Mouse (Mus musculus): ENCODE measurements around the gene Pcdh19. TPM values are rescaled to one million over a fixed set of nuclear protein-coding genes. Genes with fewer than 3 reads are reported as not detected.

Pcdh19 gene
- polyA plus RNA-seq, 1 experiment from 2014 or later = 0.28 TPM

- no peaks in the 10 kb centered on the region for H3K4me1 ChIP-seq (ENCODE audit: insufficient read depth)
- peak; percentile 88 for ATAC-seq
- WGBS (ENCODE audit: insufficient replicate concordance) = 59% methylated on average over 3 of the region's 3 CpGs
Measured at GRCm38 (mm10) chrX:133650379-133650778, 38.4 kb downstream of the Pcdh19 start.

GRCm38 (mm10) chrX:133647809-133648208 lies 41.0 kb downstream of the Pcdh19 start:
- Histone ChIP-seq H3K36me3 (replicated peaks; ENCODE audit: insufficient read depth, low read length) (no peaks in the 10 kb centered on the region), H3K4me3 (ENCODE audit: low read depth, low read length) (no peak overlapping the region), H3K4me1 (ENCODE audit: insufficient read depth) (no peaks in the 10 kb centered on the region), H3K27me3 (ENCODE audit: insufficient read depth, low read length) (no peaks in the 10 kb centered on the region), H3K4me2 (ENCODE audit: low read depth, low read length) (no peak overlapping the region), H3K9me3 (ENCODE audit: low read length) (no peaks in the 10 kb centered on the region), H3K9ac (replicated peaks) (no peak overlapping the region), H3K27ac (ENCODE audit: low read depth) (no peak overlapping the region)
- ATAC-seq (no peak), DNase-seq (no peak)
- 69% methylated on average over 2 of the region's 2 CpGs for WGBS (ENCODE audit: insufficient replicate concordance)
- no peak for TF ChIP-seq EP300 (IDR thresholded peaks at IDR 0.05; ENCODE audit: low read depth)
- TF ChIP-seq CTCF (IDR thresholded peaks at IDR 0.05; ENCODE audit: low read depth) = no peak

More at GRCm38 (mm10) chrX:133650379-133650778, 38.4 kb downstream of the Pcdh19 start:
- Histone ChIP-seq H3K27me3 (ENCODE audit: insufficient read depth, low read length) (no peaks in the 10 kb centered on the region), H3K27ac (ENCODE audit: low read depth) (no peak overlapping the region), H3K36me3 (replicated peaks; ENCODE audit: insufficient read depth, low read length) (no peaks in the 10 kb centered on the region), H3K9me3 (ENCODE audit: low read length) (no peaks in the 10 kb centered on the region), H3K4me3 (ENCODE audit: low read depth, low read length) (no peak overlapping the region), H3K4me2 (ENCODE audit: low read depth, low read length) (no peak overlapping the region), H3K9ac (replicated peaks) (no peak overlapping the region)
- no peak for TF ChIP-seq EP300 (IDR thresholded peaks at IDR 0.05; ENCODE audit: low read depth)
- no peak for DNase-seq

- Histone ChIP-seq H3K4me3 (ENCODE audit: low read depth, low read length) (no peak overlapping the region), H3K36me3 (replicated peaks; ENCODE audit: insufficient read depth, low read length) (no peaks in the 10 kb centered on the region), H3K27me3 (ENCODE audit: insufficient read depth, low read length) (no peaks in the 10 kb centered on the region), H3K4me2 (ENCODE audit: low read depth, low read length) (no peak overlapping the region), H3K9ac (replicated peaks) (no peak overlapping the region), H3K9me3 (ENCODE audit: low read length) (no peaks in the 10 kb centered on the region), H3K27ac (ENCODE audit: low read depth) (no peak overlapping the region), H3K4me1 (ENCODE audit: insufficient read depth) (no peaks in the 10 kb centered on the region)
- ATAC-seq = no peak
- TF ChIP-seq CTCF (IDR thresholded peaks at IDR 0.05; ENCODE audit: low read depth) (no peak), EP300 (IDR thresholded peaks at IDR 0.05; ENCODE audit: low read depth) (no peak)
- no peak for DNase-seq
Measured at GRCm38 (mm10) chrX:133639445-133639844, 49.3 kb downstream of the Pcdh19 start.

- Histone ChIP-seq H3K4me1 (ENCODE audit: insufficient read depth) (no peaks in the 10 kb centered on the region), H3K27ac (ENCODE audit: low read depth) (no peak overlapping the region), H3K9me3 (ENCODE audit: low read length) (no peaks in the 10 kb centered on the region), H3K4me2 (ENCODE audit: low read depth, low read length) (no peak overlapping the region), H3K4me3 (ENCODE audit: low read depth, low read length) (no peak overlapping the region), H3K36me3 (replicated peaks; ENCODE audit: insufficient read depth, low read length) (no peaks in the 10 kb centered on the region), H3K9ac (replicated peaks) (no peak overlapping the region), H3K27me3 (ENCODE audit: insufficient read depth, low read length) (no peaks in the 10 kb centered on the region)
- TF ChIP-seq EP300 (IDR thresholded peaks at IDR 0.05; ENCODE audit: low read depth) = no peak
- no peak for TF ChIP-seq CTCF (IDR thresholded peaks at IDR 0.05; ENCODE audit: low read depth)
- 68% methylated on average over 8 of the region's 8 CpGs for WGBS (ENCODE audit: insufficient replicate concordance)
- DNase-seq = no peak
- no peak for ATAC-seq
Measured at GRCm38 (mm10) chrX:133629538-133629937, 59.2 kb downstream of the Pcdh19 start.

GRCm38 (mm10) chrX:133618222-133618621 lies 70.6 kb downstream of the Pcdh19 start:
- no peak for DNase-seq
- no peaks in the 10 kb centered on the region for H3K9me3 ChIP-seq (ENCODE audit: low read length)
- no peak for ATAC-seq
- H3K36me3 ChIP-seq (replicated peaks; ENCODE audit: insufficient read depth, low read length) = no peaks in the 10 kb centered on the region
- no peaks in the 10 kb centered on the region for H3K4me1 ChIP-seq (ENCODE audit: insufficient read depth)
- 11% methylated on average over 1 of the region's 1 CpGs for WGBS (ENCODE audit: insufficient replicate concordance)
- TF ChIP-seq CTCF (IDR thresholded peaks at IDR 0.05; ENCODE audit: low read depth) (no peak), EP300 (IDR thresholded peaks at IDR 0.05; ENCODE audit: low read depth) (no peak)
- no peak overlapping the region for H3K4me2 ChIP-seq (ENCODE audit: low read depth, low read length)
- H3K9ac ChIP-seq (replicated peaks) = no peak overlapping the region
- H3K27me3 ChIP-seq (ENCODE audit: insufficient read depth, low read length) = no peaks in the 10 kb centered on the region
- H3K27ac ChIP-seq (ENCODE audit: low read depth) = no peak overlapping the region
- H3K4me3 ChIP-seq (ENCODE audit: low read depth, low read length) = no peak overlapping the region

- Histone ChIP-seq H3K4me2 (ENCODE audit: low read depth, low read length) (no peak overlapping the region), H3K9me3 (ENCODE audit: low read length) (no peaks in the 10 kb centered on the region), H3K4me3 (ENCODE audit: low read depth, low read length) (no peak overlapping the region), H3K4me1 (ENCODE audit: insufficient read depth) (no peaks in the 10 kb centered on the region), H3K36me3 (replicated peaks; ENCODE audit: insufficient read depth, low read length) (no peaks in the 10 kb centered on the region), H3K27me3 (ENCODE audit: insufficient read depth, low read length) (no peaks in the 10 kb centered on the region), H3K9ac (replicated peaks) (no peak overlapping the region), H3K27ac (ENCODE audit: low read depth) (no peak overlapping the region)
- no peak for ATAC-seq
- TF ChIP-seq EP300 (IDR thresholded peaks at IDR 0.05; ENCODE audit: low read depth) (no peak), CTCF (IDR thresholded peaks at IDR 0.05; ENCODE audit: low read depth) (no peak)
- 59% methylated on average over 4 of the region's 4 CpGs for WGBS (ENCODE audit: insufficient replicate concordance)
- DNase-seq = no peak
Measured at GRCm38 (mm10) chrX:133605828-133606227, 83.0 kb downstream of the Pcdh19 start.

- H3K27ac ChIP-seq (ENCODE audit: low read depth) = no peak overlapping the region
- TF ChIP-seq CTCF (IDR thresholded peaks at IDR 0.05; ENCODE audit: low read depth) = no peak
- TF ChIP-seq EP300 (IDR thresholded peaks at IDR 0.05; ENCODE audit: low read depth) = no peak
- no peaks in the 10 kb centered on the region for H3K27me3 ChIP-seq (ENCODE audit: insufficient read depth, low read length)
- no peaks in the 10 kb centered on the region for H3K4me1 ChIP-seq (ENCODE audit: insufficient read depth)
- ATAC-seq (no peak), DNase-seq (no peak)
- no peaks in the 10 kb centered on the region for H3K36me3 ChIP-seq (replicated peaks; ENCODE audit: insufficient read depth, low read length)
- 54% methylated on average over 4 of the region's 4 CpGs for WGBS (ENCODE audit: insufficient replicate concordance)
- no peaks in the 10 kb centered on the region for H3K9me3 ChIP-seq (ENCODE audit: low read length)
- no peak overlapping the region for H3K4me3 ChIP-seq (ENCODE audit: low read depth, low read length)
- H3K9ac ChIP-seq (replicated peaks) = no peak overlapping the region
- H3K4me2 ChIP-seq (ENCODE audit: low read depth, low read length) = no peak overlapping the region
Measured at GRCm38 (mm10) chrX:133604272-133604671, 84.5 kb downstream of the Pcdh19 start.

Data from liver, postnatal 0 days (tissue).